Mouse (Mus musculus): ENCODE results near the gene Slx1b. TPM values are rescaled to one million over a fixed set of nuclear protein-coding genes. Genes with fewer than 3 reads are reported as not detected.
"Not testable (repeated sequence)": the region's sequence is repeated elsewhere in the genome, so short reads cannot be mapped to it uniquely, and the experiment has no call there.

Gene Slx1b
- 10.5 and 12.3 TPM in 2 replicates for polyA plus RNA-seq (2015; fragmentation: Nextera tagmentation; extraction: Ambion mirVana)

GRCm38 (mm10) chr7:126695631-126696207, at the start of gene Slx1b:
Gene Slx1b, minus strand, starts transcription at chr7:126695784.
- ATAC-seq (ENCODE audit: insufficient number of reproducible peaks, low FRiP score, low TSS enrichment, low read depth) = peak; percentile 94
- Histone ChIP-seq H3K9me3 (no peaks in the 10 kb centered on the region), H3K4me3 (peak within 1 kb of the TSS; percentile 86), H3K4me1 (peaks cover 26% of the 10 kb centered on the region), H3K4me2 (peak within 1 kb of the TSS; percentile 92), H3K36me3 (peaks cover 22% of the 10 kb centered on the region), H3K27ac (peak within 1 kb of the TSS; percentile 98), H3K9ac (peak within 1 kb of the TSS; percentile 93), H3K27me3 (no peaks in the 10 kb centered on the region)
- 0% methylated on average over 40 of the region's 40 CpGs for WGBS

GRCm38 (mm10) chr7:126741964-126742482, 46.4 kb upstream of the Slx1b start:
- WGBS = 92% methylated on average over 13 of the region's 13 CpGs
- H3K27ac ChIP-seq = no peak overlapping the region
- H3K4me2 ChIP-seq = no peak overlapping the region
- H3K9ac ChIP-seq = no peak overlapping the region
- H3K36me3 ChIP-seq = no peaks in the 10 kb centered on the region
- no peaks in the 10 kb centered on the region for H3K9me3 ChIP-seq
- no peaks in the 10 kb centered on the region for H3K27me3 ChIP-seq
- 0 out of 2 replicates have a peak, but pooled peaks cover 8% of the 10 kb centered on the region for H3K4me1 ChIP-seq
- no peak for ATAC-seq (ENCODE audit: insufficient number of reproducible peaks, low FRiP score, low TSS enrichment, low read depth)
- no peak overlapping the region for H3K4me3 ChIP-seq

GRCm38 (mm10) chr7:126741452-126741851, 45.9 kb upstream of the Slx1b start:
- ATAC-seq (ENCODE audit: insufficient number of reproducible peaks, low FRiP score, low TSS enrichment, low read depth) = no peak
- 87% methylated on average over 5 of the region's 5 CpGs for WGBS
- H3K27me3 ChIP-seq = no peaks in the 10 kb centered on the region

GRCm38 (mm10) chr7:126740977-126741376, 45.4 kb upstream of the Slx1b start:
- Histone ChIP-seq H3K4me1 (no peaks in the 10 kb centered on the region), H3K27me3 (no peaks in the 10 kb centered on the region), H3K4me2 (no peak overlapping the region), H3K9me3 (no peaks in the 10 kb centered on the region), H3K9ac (no peak overlapping the region), H3K27ac (no peak overlapping the region), H3K36me3 (no peaks in the 10 kb centered on the region), H3K4me3 (no peak overlapping the region)
- 53% methylated on average over 5 of the region's 5 CpGs for WGBS
- ATAC-seq (ENCODE audit: insufficient number of reproducible peaks, low FRiP score, low TSS enrichment, low read depth) = no peak

More at GRCm38 (mm10) chr7:126741452-126741851, 45.9 kb upstream of the Slx1b start:
- no peaks in the 10 kb centered on the region for H3K9me3 ChIP-seq
- no peak overlapping the region for H3K9ac ChIP-seq
- H3K4me2 ChIP-seq = no peak overlapping the region
- no peak overlapping the region for H3K27ac ChIP-seq
- 0 out of 2 replicates have a peak, but pooled peaks cover 4% of the 10 kb centered on the region for H3K4me1 ChIP-seq
- no peaks in the 10 kb centered on the region for H3K36me3 ChIP-seq
- no peak overlapping the region for H3K4me3 ChIP-seq

GRCm38 (mm10) chr7:126740132-126740735, 44.6 kb upstream of the Slx1b start:
- Histone ChIP-seq H3K27me3 (no peaks in the 10 kb centered on the region), H3K4me1 (no peaks in the 10 kb centered on the region), H3K9me3 (no peaks in the 10 kb centered on the region), H3K9ac (no peak overlapping the region), H3K27ac (no peak overlapping the region), H3K4me3 (no peak overlapping the region), H3K4me2 (no peak overlapping the region), H3K36me3 (no peaks in the 10 kb centered on the region)
- 80% methylated on average over 13 of the region's 13 CpGs for WGBS
- no peak for ATAC-seq (ENCODE audit: insufficient number of reproducible peaks, low FRiP score, low TSS enrichment, low read depth)

- Histone ChIP-seq H3K9me3 (no peaks in the 10 kb centered on the region), H3K27ac (no peak overlapping the region), H3K4me1 (no peaks in the 10 kb centered on the region), H3K36me3 (no peaks in the 10 kb centered on the region), H3K9ac (no peak overlapping the region), H3K4me3 (no peak overlapping the region), H3K27me3 (no peaks in the 10 kb centered on the region), H3K4me2 (no peak overlapping the region)
- ATAC-seq (ENCODE audit: insufficient number of reproducible peaks, low FRiP score, low TSS enrichment, low read depth) = no peak
- 83% methylated on average over 17 of the region's 17 CpGs for WGBS
Observed at GRCm38 (mm10) chr7:126739551-126739950, 44.0 kb upstream of the Slx1b start.

- Histone ChIP-seq H3K4me2 (no peak overlapping the region), H3K9me3 (no peaks in the 10 kb centered on the region), H3K9ac (no peak overlapping the region), H3K4me1 (no peaks in the 10 kb centered on the region), H3K27me3 (no peaks in the 10 kb centered on the region), H3K36me3 (no peaks in the 10 kb centered on the region), H3K4me3 (no peak overlapping the region), H3K27ac (no peak overlapping the region)
- ATAC-seq (ENCODE audit: insufficient number of reproducible peaks, low FRiP score, low TSS enrichment, low read depth) = no peak
- WGBS = 81% methylated on average over 8 of the region's 8 CpGs
Observed at GRCm38 (mm10) chr7:126736122-126736521, 40.5 kb upstream of the Slx1b start.

- 81% methylated on average over 4 of the region's 4 CpGs for WGBS
- not testable (repeated sequence) for ATAC-seq (ENCODE audit: insufficient number of reproducible peaks, low FRiP score, low TSS enrichment, low read depth); H3K4me1 ChIP-seq; H3K9ac ChIP-seq; H3K9me3 ChIP-seq; H3K36me3 ChIP-seq; H3K4me2 ChIP-seq; H3K27ac ChIP-seq; H3K27me3 ChIP-seq; H3K4me3 ChIP-seq
Observed at GRCm38 (mm10) chr7:126730256-126730789, 34.7 kb upstream of the Slx1b start.

- H3K4me3 ChIP-seq = no peak overlapping the region
- no peak for ATAC-seq (ENCODE audit: insufficient number of reproducible peaks, low FRiP score, low TSS enrichment, low read depth)
- H3K9ac ChIP-seq = no peak overlapping the region
- H3K36me3 ChIP-seq = no peaks in the 10 kb centered on the region
- no peaks in the 10 kb centered on the region for H3K4me1 ChIP-seq
- H3K27me3 ChIP-seq = no peaks in the 10 kb centered on the region
- no peak overlapping the region for H3K27ac ChIP-seq
- H3K4me2 ChIP-seq = no peak overlapping the region
- 78% methylated on average over 5 of the region's 5 CpGs for WGBS
- no peaks in the 10 kb centered on the region; the same call in 1 of the 2 replicates for H3K9me3 ChIP-seq
Observed at GRCm38 (mm10) chr7:126725667-126726066, 30.1 kb upstream of the Slx1b start.

- H3K9me3 ChIP-seq = no peaks in the 10 kb centered on the region; the same call in 1 of the 2 replicates
- H3K36me3 ChIP-seq = no peaks in the 10 kb centered on the region
- H3K27ac ChIP-seq = no peak overlapping the region
- no peak for ATAC-seq (ENCODE audit: insufficient number of reproducible peaks, low FRiP score, low TSS enrichment, low read depth)
- no peaks in the 10 kb centered on the region for H3K27me3 ChIP-seq
- no peak overlapping the region for H3K9ac ChIP-seq
- 74% methylated on average over 3 of the region's 3 CpGs for WGBS
- no peak overlapping the region for H3K4me3 ChIP-seq
- H3K4me2 ChIP-seq = no peak overlapping the region
- no peaks in the 10 kb centered on the region for H3K4me1 ChIP-seq
Observed at GRCm38 (mm10) chr7:126725077-126725476, 29.5 kb upstream of the Slx1b start.

GRCm38 (mm10) chr7:126721635-126722034, 26.1 kb upstream of the Slx1b start:
- no peaks in the 10 kb centered on the region; the same call in 1 of the 2 replicates for H3K9me3 ChIP-seq
- ATAC-seq (ENCODE audit: insufficient number of reproducible peaks, low FRiP score, low TSS enrichment, low read depth) = no peak
- no peak overlapping the region for H3K27ac ChIP-seq
- H3K4me2 ChIP-seq = no peak overlapping the region
- no peak overlapping the region for H3K9ac ChIP-seq
- H3K4me3 ChIP-seq = no peak overlapping the region
- 87% methylated on average over 13 of the region's 13 CpGs for WGBS
- H3K4me1 ChIP-seq = no peaks in the 10 kb centered on the region
- no peaks in the 10 kb centered on the region for H3K36me3 ChIP-seq
- no peaks in the 10 kb centered on the region for H3K27me3 ChIP-seq

- no peak overlapping the region for H3K4me2 ChIP-seq
- no peaks in the 10 kb centered on the region for H3K36me3 ChIP-seq
- H3K4me1 ChIP-seq = no peaks in the 10 kb centered on the region
- H3K9me3 ChIP-seq = no peaks in the 10 kb centered on the region; the same call in 1 of the 2 replicates
- no peaks in the 10 kb centered on the region for H3K27me3 ChIP-seq
- ATAC-seq (ENCODE audit: insufficient number of reproducible peaks, low FRiP score, low TSS enrichment, low read depth) = no peak
- no peak overlapping the region for H3K4me3 ChIP-seq
- 92% methylated on average over 5 of the region's 5 CpGs for whole genome bisulfite sequencing
- no peak overlapping the region for H3K27ac ChIP-seq
- no peak overlapping the region for H3K9ac ChIP-seq
Observed at GRCm38 (mm10) chr7:126718787-126719337, 23.3 kb upstream of the Slx1b start.
